Mouse (Mus musculus) myocyte (in vitro differentiated cells): ENCODE results near the gene Pigz.

Source experiments
- E2F4 ChIP-seq: IDR thresholded peaks from one replicate; pipeline ENCODE4 v1.6.1; 2011; ENCODE audit warnings: mild to moderate bottlenecking, control low read depth, moderate library complexity; ENCODE audit not compliant: insufficient read depth
- MAX ChIP-seq: IDR thresholded peaks from one replicate; pipeline ENCODE4 v1.6.1; 2011; ENCODE audit warnings: low read depth, mild to moderate bottlenecking, control low read depth
- MYOD1 ChIP-seq, 3 experiments: IDR thresholded peaks; one replicate each; pipeline ENCODE4 v1.6.1; 2011; ENCODE audit warnings: control low read depth in 2 of 3, low read depth in 2 of 3, mild to moderate bottlenecking in 2 of 3, moderate library complexity in 1 of 3; ENCODE audit not compliant: insufficient read length in 2 of 3, control insufficient read depth in 1 of 3
- MYOG ChIP-seq, 3 experiments: IDR thresholded peaks; one replicate each; pipeline ENCODE4 v1.6.1; 2011; ENCODE audit warnings: control low read depth in 2 of 3, low read depth in 2 of 3, mild to moderate bottlenecking in 2 of 3; ENCODE audit not compliant: insufficient read length in 2 of 3, control insufficient read depth in 1 of 3, insufficient read depth in 1 of 3
- POLR2A ChIP-seq: IDR thresholded peaks from one replicate; pipeline ENCODE4 v1.6.1; 2011; ENCODE audit warnings: low read depth, mild to moderate bottlenecking, control low read depth, moderate library complexity; ENCODE audit not compliant: insufficient read length
- POLR2AphosphoS2 ChIP-seq: IDR thresholded peaks from one replicate; pipeline ENCODE4 v1.6.1; 2011; ENCODE audit warnings: low read depth, control low read depth; ENCODE audit not compliant: insufficient read length
- REST ChIP-seq: IDR thresholded peaks from one replicate; pipeline ENCODE4 v1.6.1; 2011; ENCODE audit warnings: mild to moderate bottlenecking, control low read depth, moderate library complexity; ENCODE audit not compliant: insufficient read depth, insufficient read length
- SRF ChIP-seq: IDR thresholded peaks from one replicate; pipeline ENCODE4 v1.6.1; 2011; ENCODE audit warnings: low read depth; ENCODE audit not compliant: control insufficient read depth, insufficient read length
- TCF12 ChIP-seq: IDR thresholded peaks from one replicate; pipeline ENCODE4 v1.6.1; 2011; ENCODE audit warnings: mild to moderate bottlenecking, control low read depth; ENCODE audit not compliant: poor library complexity, insufficient read depth, severe bottlenecking
- TCF3 ChIP-seq: IDR thresholded peaks from one replicate; pipeline ENCODE4 v1.6.1; 2011; ENCODE audit warnings: low read depth, control low read depth; ENCODE audit not compliant: insufficient read length
- USF1 ChIP-seq: IDR thresholded peaks from one replicate; pipeline ENCODE4 v1.6.1; 2011; ENCODE audit warnings: low read depth, mild to moderate bottlenecking, control low read depth, moderate library complexity

GRCm38 (mm10) chr16:31893396-31894141 lies 40.1 kb upstream of the Pigz start:
- TF ChIP-seq POLR2A (no peak), USF1 (no peak), TCF12 (no peak), MYOD1 (IDR thresholded peaks at IDR 0.05; ENCODE audit: control insufficient read depth in 1 of 3, insufficient read length in 2 of 3, low read depth in 2 of 3) (no peak), E2F4 (no peak), REST (no peak), MYOG (IDR thresholded peaks at IDR 0.05; ENCODE audit: control insufficient read depth in 1 of 3, insufficient read depth in 1 of 3, insufficient read length in 2 of 3, low read depth in 2 of 3) (no peak), POLR2AphosphoS2 (no peak), TCF3 (no peak), MAX (no peak), SRF (no peak)
